Mouse (Mus musculus) spleen, adult 18-20 months (tissue): ENCODE results near the gene Olfr979.
"Not testable (repeated sequence)": the region's sequence is repeated elsewhere in the genome, so short reads cannot be mapped to it uniquely, and the experiment has no call there.

Source experiments
- DNase-seq, 2 experiments: peaks; one replicate each; pipeline ENCODE4 v3.0.0; 2022; ENCODE audit warnings: mixed read lengths in 2 of 2

Olfr979 gene

GRCm38 (mm10) chr9:40003365-40003764 is at the start of gene Olfr979:
Gene Olfr979 (minus strand): TSS chr9:40003465.
- DNase-seq: no peak

GRCm38 (mm10) chr9:40050138-40050537 is 46.9 kb upstream of the Olfr979 start:
- DNase-seq: no peak

- no peak for DNase-seq
These were observed 17.9 kb upstream of the Olfr979 start, which contains the start of gene Olfr981 for GRCm38 (mm10) chr9:40021164-40021563. Gene Olfr981 (plus strand): TSS chr9:40021464.

GRCm38 (mm10) chr9:40009482-40009881 is 6.2 kb upstream of the Olfr979 start, which contains the start of gene Olfr980:
Gene Olfr980 (minus strand): TSS chr9:40009582.
- DNase-seq: no peak

- DNase-seq: no peak
These were observed 11.5 kb downstream of the Olfr979 start, which contains the start of gene Olfr978 for GRCm38 (mm10) chr9:39991813-39992212. Gene Olfr978 (plus strand): TSS chr9:39992113.

- DNase-seq: not testable (repeated sequence)
These were observed 26.6 kb downstream of the Olfr979 start for GRCm38 (mm10) chr9:39976581-39977145.

- not testable (repeated sequence) for DNase-seq
These were observed 42.2 kb downstream of the Olfr979 start, which contains the start of gene Olfr976 for GRCm38 (mm10) chr9:39961033-39961432. Gene Olfr976 (minus strand): TSS chr9:39961133.

- no peak for DNase-seq
These were observed 51.3 kb downstream of the Olfr979 start, which contains the start of gene Olfr975 for GRCm38 (mm10) chr9:39951946-39952345. Gene Olfr975 (minus strand): TSS chr9:39952046.
